18 mouse cellular contexts compared by ENCODE assay signal in the genomic region with DNA sequence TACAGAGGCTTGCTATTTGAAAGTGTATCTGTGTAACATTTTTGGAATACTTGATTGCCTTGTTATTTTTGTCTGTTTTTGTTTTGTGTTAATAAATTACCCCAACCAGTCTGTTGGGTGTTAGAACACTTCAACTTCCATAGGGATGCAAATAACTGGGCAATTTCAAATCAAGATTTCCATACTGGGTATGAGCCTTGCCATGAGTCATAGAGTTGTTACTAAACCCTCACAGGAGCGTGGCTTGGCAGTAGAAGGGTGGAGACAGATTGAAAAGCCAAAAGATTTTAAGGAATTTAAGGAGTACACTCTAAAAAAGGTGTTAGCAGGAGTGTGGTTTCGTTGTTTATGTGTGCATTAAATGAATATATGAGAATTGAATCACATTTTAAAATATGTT. TPM values are rescaled to one million over a fixed set of nuclear protein-coding genes. Genes with fewer than 3 reads are reported as not detected.
"Had no signal": no experiment of that assay in that cellular context is flagged by ENCODE, and none has a peak within 500 bp of the region (broad histone marks: within the 10 kb centered on the region; RNA-seq: fewer than 3 reads in every experiment).

No protein-coding gene starts in this region.

- H3K9ac ChIP-seq: kidney, embryonic 15.5 days; limb, embryonic 12.5 days; liver, embryonic 14.5 days; midbrain, embryonic 12.5 days; neural tube, embryonic 15.5 days had no signal

- H3K4me2 ChIP-seq: kidney, embryonic 15.5 days; limb, embryonic 12.5 days; midbrain, embryonic 12.5 days; neural tube, embryonic 15.5 days had no signal

- ATAC-seq: midbrain, embryonic 16.5 days had no signal

- H3K4me1 ChIP-seq: kidney, embryonic 15.5 days; limb, embryonic 12.5 days; midbrain, embryonic 12.5 days; neural tube, embryonic 15.5 days had no signal

- H3K4me3 ChIP-seq: kidney, embryonic 15.5 days; limb, embryonic 12.5 days; midbrain, embryonic 12.5 days; neural tube, embryonic 15.5 days had no signal

- H3K27ac ChIP-seq: kidney, embryonic 15.5 days; limb, embryonic 12.5 days; liver, embryonic 14.5 days; midbrain, embryonic 12.5 days; neural tube, embryonic 15.5 days had no signal

- H3K27me3 ChIP-seq: kidney, embryonic 15.5 days; limb, embryonic 12.5 days; midbrain, embryonic 12.5 days; neural tube, embryonic 15.5 days had no signal

- H3K9me3 ChIP-seq: kidney, embryonic 15.5 days; limb, embryonic 12.5 days; midbrain, embryonic 12.5 days; neural tube, embryonic 15.5 days had no signal

- DNase-seq: kidney, postnatal 14 days; layer of hippocampus, adult 9-11 months; layer of hippocampus, postnatal 36 days; lung, adult 2 months; lung, postnatal 10 days; right cerebral cortex, adult 18-20 months; right cerebral cortex, postnatal 25 days; thymus, adult 18-20 months; thymus, postnatal 14 days had no signal

RNA-seq across cellular contexts. Expression of gene Ddx4, which starts 31.0 kb away (rescaled TPM):
- polyA plus RNA-seq: large intestine, adult 2 months; liver, adult 2 months; lung, adult 2 months; small intestine, adult 2 months had no signal
